Mouse (Mus musculus) spleen, postnatal 0 days (tissue): ENCODE measurements around the gene Cyp3a57. TPM values are rescaled to one million over a fixed set of nuclear protein-coding genes. Genes with fewer than 3 reads are reported as not detected.

ENCODE experiments used
- polyA plus RNA-seq: library from polyadenylated mRNA; unstranded; fragments of >200 nt; fragmentation: Nextera tagmentation; extraction: Ambion mirVana; gene quantifications from 2 replicates; pipeline ENCODE4 v1.2.1, GENCODE M21; 2015

Cyp3a57 gene
- not detected in 2 replicates for polyA plus RNA-seq

GRCm38 (mm10) chr5:145344941-145345340 is at the start of gene Cyp3a57:
TSS of gene Cyp3a57 (plus strand) at chr5:145345279.

Other genes starting within 250 kb of the Cyp3a57 start
- gene Arpc1b, start 231.1 kb upstream of the Cyp3a57 start, polyA plus RNA-seq = 274 and 374 TPM in 2 replicates
- 69.3 and 76.8 TPM in 2 replicates for gene Pdap1, start 205.0 kb upstream of the Cyp3a57 start, polyA plus RNA-seq
- gene Bud31, start 204.9 kb upstream of the Cyp3a57 start, polyA plus RNA-seq = 146 and 156 TPM in 2 replicates
- 7.5 and 8.8 TPM in 2 replicates for gene Ptcd1, start 178.2 kb upstream of the Cyp3a57 start, polyA plus RNA-seq
- gene Cpsf4, start 178.1 kb upstream of the Cyp3a57 start, polyA plus RNA-seq = 33.3 and 37.0 TPM in 2 replicates
- 350 and 356 TPM in 2 replicates for gene Atp5j2, start 153.2 kb upstream of the Cyp3a57 start, polyA plus RNA-seq
- gene Zkscan14, start 143.4 kb upstream of the Cyp3a57 start, polyA plus RNA-seq = 8.8 and 8.9 TPM in 2 replicates
- gene Zkscan5, start 140.7 kb upstream of the Cyp3a57 start, polyA plus RNA-seq = 3.9 and 4.1 TPM in 2 replicates
- 18.8 and 19.9 TPM in 2 replicates for gene Zfp655, start 113.6 kb upstream of the Cyp3a57 start, polyA plus RNA-seq
- 0.30 and 0.46 TPM in 2 replicates for gene Zscan25, start 64.8 kb upstream of the Cyp3a57 start, polyA plus RNA-seq
- not detected in 2 replicates for gene Cyp3a16, start 124.4 kb downstream of the Cyp3a57 start, polyA plus RNA-seq
- not detected in 2 replicates for gene Cyp3a41b, start 239.5 kb downstream of the Cyp3a57 start, polyA plus RNA-seq